Mouse (Mus musculus): ENCODE measurements around the gene Tmigd3.

Gene Tmigd3

DNA sequence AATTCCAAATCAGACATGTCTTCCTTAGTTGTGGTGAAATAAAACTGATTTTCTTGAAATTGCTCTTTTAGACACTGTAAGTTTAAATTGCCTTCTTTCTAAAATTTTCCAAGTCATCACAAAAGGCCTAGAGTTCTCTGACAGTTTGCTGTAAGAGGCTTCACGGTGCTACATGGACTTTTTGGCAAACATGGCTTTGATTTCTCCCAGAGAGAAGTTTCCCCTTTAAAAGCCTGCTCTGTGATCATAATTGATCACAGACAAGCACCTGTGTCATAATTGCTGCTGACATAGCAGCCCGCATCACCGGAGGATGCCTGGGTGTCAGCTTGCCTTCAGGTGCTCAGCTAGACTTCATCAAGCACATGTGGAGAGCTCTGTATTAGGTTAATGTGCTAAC is at the start of gene Tmigd3, which contains the start of gene Adora3:
Gene Tmigd3, plus strand, starts transcription at position 346 of the 400 bp plus-strand sequence.
Gene Adora3, plus strand, starts transcription at position 301 of the 400 bp plus-strand sequence.
- DNase-seq (ENCODE audit: low spot score in 2 of 2): no peak

DNA sequence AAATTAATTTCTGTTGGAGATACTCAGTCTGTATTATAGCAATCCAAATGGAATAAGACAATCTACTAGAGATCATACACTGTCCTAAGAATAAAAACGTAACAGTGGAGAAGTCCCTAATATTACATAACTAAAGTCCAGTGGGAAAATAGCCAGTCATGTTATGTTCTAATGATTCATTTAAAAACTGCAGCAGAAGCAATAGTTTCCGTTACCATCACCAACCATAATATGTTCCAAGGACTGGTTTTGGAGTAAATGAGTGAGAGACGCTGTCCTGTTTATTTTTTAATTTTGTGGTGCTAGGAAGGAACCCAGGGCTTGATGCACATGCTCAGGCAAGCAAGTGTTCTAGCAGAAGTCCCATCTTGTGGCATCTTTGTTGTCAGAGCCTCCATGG is 49.2 kb upstream of the Tmigd3 start:
- no peak for DNase-seq (ENCODE audit: low spot score in 2 of 2)

DNA sequence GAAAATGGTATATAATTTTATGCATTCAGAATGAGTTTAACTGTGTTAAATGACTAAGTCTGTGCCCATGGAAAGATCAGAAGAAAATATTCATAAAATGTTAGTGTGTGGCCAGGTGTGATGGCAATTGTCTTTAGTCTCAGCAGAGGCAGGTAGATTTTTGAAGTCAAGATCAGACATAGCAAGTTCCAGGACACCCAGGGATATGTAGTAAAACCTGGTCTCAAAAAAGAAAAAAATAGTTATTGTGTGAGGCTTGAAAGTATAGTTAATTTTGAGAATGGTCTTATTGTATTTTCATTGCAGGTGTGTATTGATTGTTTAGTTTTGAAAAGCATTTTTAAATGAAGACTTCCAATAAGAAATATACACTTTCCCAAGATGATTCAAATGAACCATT is 47.1 kb upstream of the Tmigd3 start:
- DNase-seq (ENCODE audit: low spot score in 2 of 2): no peak

DNA sequence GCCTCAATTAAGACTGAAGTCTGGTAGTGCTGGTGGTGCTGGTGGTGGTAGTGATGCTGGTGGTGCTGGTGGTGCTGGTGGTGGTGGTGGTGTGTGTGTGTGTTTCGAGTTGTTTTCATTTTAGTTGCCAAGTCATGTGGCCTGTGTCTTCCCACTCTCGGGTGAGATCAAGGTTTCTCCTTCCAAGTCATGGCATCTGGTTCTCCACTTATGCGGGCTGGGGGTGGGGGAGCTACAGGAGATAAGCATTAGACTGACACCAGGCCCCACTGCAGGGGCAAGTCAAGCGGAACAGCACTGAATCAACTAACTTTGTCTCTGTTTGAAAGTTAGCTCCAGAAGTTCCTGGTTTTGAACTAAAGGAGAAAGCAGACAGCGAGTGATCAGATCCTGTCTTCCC is 46.6 kb upstream of the Tmigd3 start:
- no peak for DNase-seq (ENCODE audit: low spot score in 2 of 2)

DNA sequence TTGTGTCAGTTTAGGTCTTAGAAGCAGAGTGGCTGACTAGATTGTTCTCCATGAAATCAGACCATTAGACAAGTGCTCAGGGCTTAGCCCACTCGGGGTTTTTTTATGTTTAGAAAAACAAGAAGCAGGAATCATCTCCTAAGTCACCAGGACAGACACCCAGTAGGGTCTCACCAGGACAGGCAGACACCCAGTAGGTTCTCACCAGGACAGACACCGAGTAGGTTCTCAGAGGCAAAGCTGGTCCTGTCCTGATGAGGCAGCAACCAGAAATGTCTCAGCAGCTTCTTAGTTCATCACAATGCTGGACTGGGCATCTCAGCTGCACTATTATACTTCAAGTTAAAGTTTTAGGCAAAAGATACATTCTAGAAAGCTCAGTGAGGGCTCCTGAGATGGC is 46.0 kb upstream of the Tmigd3 start:
- DNase-seq (ENCODE audit: low spot score in 2 of 2): no peak

DNA sequence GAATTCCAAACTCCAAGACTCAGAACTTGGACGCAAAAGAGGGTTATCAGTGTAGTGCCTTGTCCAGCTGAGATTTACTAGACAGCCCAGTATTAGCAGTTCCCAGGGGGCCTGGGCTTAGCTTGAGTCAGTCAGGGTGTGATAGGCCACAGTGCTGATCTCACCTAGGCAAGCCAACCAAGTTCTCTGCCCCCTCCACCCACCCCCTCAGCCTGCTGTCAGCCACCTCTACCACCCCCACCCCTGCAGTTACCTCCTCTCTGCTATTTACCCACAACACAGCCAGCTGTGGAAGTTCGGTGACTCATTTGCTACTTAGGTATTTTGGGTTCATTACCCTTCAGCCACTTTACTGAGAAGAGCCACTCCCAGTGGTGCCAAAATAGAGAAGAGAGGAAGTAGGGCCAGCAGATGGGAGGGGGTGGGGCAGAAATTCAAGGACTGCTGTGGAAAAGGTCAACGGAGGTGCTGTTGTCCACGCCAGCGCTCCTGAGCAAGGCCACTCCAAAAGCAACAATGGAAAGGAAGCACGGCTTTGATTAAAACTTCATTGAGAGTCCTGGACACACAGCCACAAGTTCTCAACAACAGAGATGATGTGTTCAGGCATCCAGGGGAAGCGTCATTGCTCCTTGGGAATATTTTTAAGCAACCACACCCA is 45.1 kb upstream of the Tmigd3 start:
- DNase-seq (ENCODE audit: low spot score in 2 of 2): peak in 1 of 2 experiments; percentile 32

DNA sequence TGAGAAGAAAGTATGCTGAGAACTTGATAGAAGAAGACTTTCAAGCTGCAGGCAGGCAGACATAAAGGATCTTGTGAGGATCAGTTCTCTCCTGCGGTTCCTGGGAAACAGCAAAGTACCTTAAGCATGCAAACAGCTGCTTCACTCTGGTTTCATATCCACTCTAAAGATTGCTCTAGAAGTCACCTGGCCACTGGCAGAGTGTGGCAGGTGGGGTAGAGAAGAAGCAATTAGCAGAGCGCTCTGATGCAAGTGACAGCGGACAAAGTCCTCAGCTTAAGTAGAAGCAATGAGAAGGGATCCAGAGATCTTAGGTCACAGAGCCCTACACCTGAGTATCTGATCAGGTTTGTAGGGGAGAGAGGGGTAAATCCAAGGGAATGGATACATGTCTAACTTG is 39.1 kb upstream of the Tmigd3 start:
- DNase-seq (ENCODE audit: low spot score in 2 of 2): no peak

DNA sequence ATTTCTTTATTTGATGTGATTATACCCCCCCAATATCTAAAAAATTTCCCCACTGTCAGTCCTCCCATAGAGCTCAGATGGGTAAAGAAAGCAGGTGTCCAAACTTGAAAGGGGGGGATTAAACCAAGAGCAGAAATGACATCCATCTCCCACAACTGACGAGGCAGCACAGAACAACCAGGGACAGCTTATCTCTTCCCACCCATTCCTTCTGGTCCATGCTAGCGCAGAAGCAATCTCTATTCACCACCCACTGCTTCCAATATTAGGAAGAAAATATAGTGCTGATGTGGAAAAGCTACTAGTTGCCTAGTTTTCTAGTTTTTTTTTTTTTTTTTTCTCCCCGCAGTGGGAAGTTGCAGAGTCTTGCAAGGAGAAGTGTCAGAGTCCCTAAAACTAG is 34.8 kb upstream of the Tmigd3 start:
- no peak for DNase-seq (ENCODE audit: low spot score in 2 of 2)

DNA sequence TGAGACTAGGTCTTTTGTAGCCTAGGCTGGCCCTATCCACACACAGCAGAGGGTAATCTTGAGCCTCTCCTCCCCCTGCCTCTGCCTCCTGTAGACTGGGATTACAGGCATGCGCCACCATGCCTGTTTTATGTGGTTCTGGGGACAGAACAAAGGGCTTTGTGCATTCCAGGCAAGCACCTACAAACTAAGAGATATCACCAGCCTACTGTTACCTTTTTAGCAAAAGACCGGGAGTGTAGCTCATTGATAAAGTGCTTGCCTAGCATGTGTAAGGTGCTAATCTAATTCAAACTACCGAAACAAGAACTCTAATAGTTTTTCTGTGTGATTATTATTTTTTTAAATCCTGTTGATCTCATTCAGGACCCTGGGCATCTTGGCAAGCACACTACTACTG is 33.8 kb upstream of the Tmigd3 start:
- DNase-seq (ENCODE audit: low spot score in 2 of 2): no peak

DNA sequence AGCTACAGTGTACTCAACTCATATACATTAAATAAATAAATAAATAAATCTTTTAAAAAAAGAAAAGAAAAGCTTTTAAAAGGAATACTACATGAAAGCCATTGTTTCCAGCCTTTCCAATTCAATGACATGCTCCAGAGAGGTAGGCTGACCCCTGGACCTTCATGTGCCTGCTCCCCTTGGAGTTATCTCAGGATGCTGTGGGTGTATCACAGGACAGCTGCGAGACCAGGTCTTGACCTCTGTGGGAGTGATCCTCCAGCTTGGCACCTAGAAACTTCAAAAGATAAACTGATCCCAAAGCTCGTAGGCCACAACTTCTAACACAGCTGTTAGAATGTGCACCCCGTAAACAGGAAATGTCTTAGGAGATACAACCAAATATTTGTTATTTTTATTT is 32.0 kb upstream of the Tmigd3 start:
- DNase-seq (ENCODE audit: low spot score in 2 of 2): no peak

DNA sequence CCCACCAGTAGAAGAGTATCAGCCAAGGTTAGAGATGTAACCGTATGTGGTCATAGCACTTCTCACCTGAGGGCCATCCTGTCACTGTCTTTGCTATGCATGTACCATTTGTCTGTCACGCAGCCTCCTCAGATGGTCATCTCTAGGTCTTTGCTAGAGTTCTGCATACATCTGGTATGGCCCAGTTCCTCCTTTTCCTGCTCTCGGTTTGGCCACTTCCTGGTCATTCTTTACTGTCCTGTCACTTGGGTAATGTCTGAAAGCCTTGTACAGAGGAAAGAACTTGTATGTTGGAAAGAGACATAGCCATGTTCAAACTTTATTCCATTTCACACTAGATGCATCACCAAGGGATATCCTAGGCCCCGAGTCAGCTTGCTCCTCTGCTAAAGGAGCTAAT is 30.9 kb upstream of the Tmigd3 start:
- DNase-seq (ENCODE audit: low spot score in 2 of 2): no peak

DNA sequence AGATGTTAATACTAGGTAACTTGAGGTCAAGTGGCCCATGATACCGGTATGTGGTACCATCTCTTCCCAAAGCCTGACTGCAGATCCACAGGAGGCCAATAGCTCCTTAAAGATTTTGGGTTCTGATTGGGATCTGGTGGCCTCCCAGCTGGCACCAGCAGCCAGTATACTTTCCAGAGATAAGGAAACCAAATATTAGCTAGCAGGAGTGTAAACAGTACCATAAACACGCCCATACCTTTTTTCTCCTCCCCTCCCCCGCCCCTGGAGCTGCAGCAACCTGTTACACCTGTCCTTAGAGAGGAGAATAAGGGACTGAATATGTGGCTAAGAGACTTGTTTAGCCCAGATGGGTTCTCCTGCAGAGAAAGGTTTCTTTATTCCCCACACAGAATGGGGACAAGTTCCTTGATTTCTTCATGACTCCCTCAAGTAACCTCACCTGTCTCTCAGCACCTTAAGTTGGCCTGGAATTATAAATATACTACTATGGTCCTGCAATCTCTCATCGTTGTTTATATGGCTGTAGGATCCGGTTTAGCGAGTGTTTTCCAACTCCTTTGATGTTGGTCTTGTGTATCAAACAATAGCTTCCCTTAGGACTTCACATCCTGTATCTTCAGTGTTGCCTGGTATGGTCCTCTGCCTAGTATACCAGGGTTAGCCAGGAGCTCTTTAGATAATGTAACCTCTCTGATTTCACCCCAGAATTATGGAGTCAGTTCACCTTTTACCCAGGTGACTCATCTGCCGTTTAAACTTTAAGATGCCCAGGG is 24.2 kb upstream of the Tmigd3 start:
- no peak for DNase-seq (ENCODE audit: low spot score in 2 of 2)

DNA sequence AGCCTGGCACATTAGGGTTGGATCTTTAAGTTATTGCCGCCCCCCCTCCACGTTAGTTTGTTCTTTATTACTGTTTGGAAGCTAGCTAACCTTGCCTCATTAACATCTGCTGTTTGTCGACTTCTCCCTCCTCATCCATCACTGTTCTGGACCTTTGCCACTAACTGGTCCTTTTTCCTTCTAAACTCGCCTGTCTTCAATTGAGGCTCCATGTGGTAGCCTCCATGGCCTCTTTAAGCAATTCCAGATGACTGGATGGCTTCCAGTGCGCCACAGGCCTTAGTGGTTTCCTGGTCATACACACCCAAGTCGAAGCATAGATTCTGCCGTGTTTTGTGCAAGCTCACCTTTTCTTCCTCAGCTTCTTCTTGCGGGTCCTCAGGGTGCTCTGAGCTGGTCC is 16.9 kb upstream of the Tmigd3 start:
- DNase-seq (ENCODE audit: low spot score in 2 of 2): no peak

DNA sequence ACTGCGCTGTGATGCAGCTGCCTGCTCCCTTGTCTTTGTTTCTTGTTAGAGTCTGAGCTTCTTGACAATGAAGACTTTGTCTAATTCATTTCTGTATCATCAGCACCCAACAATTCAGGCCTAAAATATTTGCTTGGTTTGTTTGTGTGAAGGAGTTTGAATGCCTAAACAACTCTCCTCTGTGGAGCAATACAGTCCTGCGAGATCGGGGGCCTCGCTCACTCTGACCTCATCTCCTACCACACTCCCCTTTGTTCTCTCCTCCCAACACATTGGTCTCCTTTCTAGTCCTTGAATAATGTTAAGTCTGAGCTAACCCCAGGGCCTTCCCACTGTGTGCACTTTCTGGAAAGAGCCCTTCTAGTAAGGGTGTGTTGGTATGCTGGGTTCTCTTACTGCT is 15.9 kb upstream of the Tmigd3 start:
- DNase-seq (ENCODE audit: low spot score in 2 of 2): no peak

DNA sequence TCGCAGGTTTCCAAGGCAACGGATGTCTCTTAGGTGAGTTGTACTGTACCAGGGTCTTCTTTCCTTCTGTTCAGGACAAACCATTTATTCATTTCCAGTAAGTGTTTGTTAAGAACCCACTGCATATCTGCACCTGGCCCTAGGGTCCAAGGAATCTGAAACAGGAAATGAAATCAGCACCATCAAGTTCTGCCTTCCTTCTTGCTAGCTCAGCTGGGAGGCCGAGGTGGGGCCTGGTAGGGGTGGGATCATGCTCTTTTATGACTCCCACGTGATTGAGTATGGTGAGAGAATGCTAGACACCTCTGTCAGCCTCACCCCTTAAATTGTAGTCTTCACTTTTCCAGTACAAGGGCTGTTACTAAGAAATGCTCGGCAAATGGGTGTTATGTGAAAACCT is 13.2 kb upstream of the Tmigd3 start:
- no peak for DNase-seq (ENCODE audit: low spot score in 2 of 2)

DNA sequence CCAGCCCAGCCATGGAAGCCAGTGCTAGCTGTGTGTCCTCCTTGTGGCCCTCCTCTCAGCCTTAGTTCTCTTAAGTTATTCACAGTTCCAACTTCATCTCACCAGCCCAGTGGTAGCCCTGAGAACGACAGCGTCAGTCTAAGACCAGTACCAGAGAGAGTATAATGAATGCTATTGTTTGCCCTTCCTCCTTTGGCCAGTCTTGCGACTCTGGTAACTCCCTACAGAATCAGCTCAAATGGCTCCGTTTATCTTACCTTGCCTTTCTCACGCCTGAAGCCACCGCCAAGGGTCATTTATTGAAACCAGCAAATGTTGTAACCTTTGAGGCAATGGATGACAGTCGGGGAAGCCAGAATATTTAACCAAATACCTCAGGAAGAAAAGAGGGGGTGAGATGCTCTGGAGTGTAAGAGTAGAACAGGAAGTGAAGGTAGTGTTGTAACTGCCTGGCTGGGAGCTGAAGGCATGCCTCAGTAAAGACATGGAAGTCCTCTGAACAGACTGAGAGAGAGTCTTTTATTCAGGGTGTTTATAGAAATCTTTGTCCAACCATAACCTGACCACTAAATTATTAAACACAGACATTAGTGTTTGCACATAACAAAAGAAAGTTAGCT is 8.8 kb upstream of the Tmigd3 start:
- no peak for DNase-seq (ENCODE audit: low spot score in 2 of 2)

DNA sequence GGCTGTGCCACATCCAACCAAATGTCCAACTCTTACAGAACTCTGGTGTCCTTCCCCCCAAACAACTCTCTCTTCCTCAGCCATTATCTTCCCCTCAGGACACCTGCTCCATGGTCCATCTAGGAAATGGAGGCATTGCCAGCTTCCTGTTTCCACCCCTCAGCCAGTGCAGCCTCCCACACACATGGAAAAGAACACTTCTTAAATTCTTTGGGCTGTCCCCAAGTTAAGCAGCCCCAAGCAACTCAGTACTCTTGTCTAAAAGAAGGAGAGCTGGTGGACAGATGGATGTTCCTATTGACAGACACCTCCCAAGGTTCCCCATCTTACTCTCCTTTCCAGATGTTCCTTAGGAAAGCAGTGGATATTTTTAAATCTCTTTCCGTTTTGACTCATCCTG is 6.6 kb upstream of the Tmigd3 start:
- DNase-seq (ENCODE audit: low spot score in 2 of 2): no peak

DNA sequence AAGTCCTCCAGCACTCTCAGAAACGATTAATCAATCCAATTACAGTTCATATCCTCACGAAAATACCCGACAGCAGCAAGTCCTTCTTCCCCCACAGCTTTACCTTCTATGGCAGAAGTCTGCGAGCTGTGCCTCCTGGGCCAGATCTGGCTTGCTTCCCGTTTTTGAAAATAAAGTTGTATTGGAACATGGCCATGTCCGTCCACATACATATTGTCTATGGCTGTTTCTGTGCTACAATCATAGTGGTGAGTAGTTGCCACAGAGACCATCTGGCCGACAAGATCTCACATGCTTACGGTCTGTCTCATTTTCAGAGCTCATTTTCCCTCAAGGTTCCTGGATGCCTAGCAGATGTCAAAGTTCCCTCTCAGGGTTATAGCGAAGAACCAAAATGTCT is 5.6 kb upstream of the Tmigd3 start:
- DNase-seq (ENCODE audit: low spot score in 2 of 2): no peak

DNA sequence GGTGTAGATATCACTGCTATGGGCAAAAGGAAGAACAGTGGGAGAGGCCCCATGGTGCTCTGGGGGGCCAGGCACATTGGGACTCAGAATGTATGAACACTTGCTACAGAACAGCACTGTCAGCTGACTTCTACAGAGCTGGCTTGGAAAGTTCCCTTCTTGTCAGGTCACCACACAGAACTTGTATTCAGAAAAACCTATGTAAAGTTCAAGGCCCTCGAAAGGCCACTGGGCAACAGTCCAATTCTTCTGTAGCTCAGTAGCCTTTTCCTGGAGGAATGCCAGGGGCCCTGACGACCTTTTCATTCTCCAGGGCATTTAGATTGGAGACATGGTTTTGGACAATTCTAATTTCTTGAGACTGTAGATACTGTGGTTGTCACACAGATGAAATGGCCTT is 2.6 kb upstream of the Tmigd3 start:
- DNase-seq (ENCODE audit: low spot score in 2 of 2): no peak

DNA sequence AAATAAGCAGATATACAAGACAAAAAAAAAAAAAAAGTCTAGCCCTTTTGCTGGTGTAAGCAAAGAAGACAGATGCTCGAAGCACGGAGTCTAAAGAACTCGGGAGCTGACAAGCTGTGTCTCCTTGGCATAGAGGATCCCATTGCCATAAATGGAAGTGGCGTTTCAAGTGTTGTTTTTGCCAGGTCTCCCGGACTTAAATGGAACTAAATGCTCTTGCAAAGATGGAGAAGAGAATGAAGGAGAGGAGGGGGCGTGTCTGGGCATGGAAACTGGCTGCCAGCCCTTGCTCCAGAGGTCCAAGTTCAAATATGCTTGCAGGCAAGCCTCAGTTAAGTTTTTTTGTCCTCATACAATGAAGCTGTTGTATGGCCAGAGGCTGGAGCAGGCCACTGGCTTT is 1.3 kb downstream of the Tmigd3 start:
- DNase-seq (ENCODE audit: low spot score in 2 of 2): no peak

DNA sequence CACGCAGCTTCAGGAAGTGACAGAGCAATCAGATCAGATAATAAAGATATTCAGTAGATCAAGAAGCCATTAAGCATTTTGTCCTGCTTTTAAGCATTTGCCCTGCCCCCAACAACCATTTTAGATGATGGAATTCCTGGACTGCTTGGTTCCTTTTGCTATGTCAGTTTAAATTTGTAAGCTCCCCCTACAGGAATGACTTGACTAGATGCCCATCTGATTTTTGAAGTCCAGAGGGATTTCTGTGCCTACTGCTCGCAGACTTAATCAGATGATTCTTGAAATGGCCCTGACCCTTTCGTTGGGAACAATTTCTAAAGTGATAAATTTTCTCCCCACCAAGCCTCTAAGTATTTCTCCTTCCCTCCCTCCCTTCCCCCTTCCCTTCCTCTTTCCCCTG is 1.9 kb downstream of the Tmigd3 start:
- no peak for DNase-seq (ENCODE audit: low spot score in 2 of 2)

DNA sequence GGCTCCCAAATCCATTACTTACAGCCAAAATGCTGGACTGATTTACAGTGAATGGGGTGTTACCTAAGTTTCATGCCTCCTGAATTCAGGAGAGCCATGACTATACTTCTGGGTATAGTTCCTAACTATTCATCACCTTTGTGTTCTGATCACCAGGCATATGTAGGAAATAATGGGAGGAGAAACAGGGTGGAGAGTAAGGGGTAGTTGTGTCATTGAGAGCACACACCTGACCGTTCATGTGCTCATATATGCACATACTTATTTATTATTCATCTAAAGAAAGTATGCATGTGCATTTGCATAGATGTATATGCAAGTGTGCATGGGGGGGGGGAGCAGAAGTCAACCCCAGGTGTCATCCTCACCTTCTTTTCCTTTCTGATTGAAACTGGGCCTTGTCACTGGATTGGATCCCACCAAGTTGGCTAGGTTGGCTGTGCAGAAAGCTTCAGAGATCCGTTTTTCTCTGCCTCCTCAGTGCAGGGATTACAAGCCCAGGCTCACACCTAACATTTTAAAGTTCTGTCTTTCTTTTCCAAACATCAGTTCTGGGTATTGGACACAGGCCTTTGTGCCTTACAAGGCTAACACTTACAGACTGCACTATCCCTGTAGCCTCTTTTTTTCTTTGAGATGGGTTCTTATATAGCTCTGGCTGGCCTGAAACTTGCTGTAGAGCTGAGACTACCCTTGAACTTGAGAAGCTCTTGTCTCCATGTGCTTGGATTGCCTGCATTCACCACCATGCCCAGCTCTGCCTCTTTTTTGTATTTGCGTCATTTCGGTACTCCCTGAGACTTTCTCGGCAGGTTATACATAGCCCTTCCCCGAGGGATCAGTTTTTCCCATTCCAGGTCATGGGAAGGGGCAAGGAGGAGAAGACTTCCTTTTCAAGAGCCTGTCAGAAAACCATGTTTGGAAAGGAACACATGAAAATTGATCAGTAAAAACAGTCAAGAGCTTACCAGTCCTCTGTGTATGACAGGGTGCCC is 3.0 kb downstream of the Tmigd3 start:
- DNase-seq (ENCODE audit: low spot score in 2 of 2): no peak
